Mouse (Mus musculus): ENCODE results near the gene Tmem273.

GRCm38 (mm10) chr14:32810111-32810510, 24.3 kb downstream of the Tmem273 start:
- TF ChIP-seq POLR2A (IDR thresholded peaks at IDR 0.05; ENCODE audit: control insufficient read depth, low read depth, low read length) (no peak), CTCF (IDR thresholded peaks at IDR 0.05; ENCODE audit: control insufficient read depth, insufficient read depth, insufficient replicate concordance, low read depth, low read length) (no peak)
